Mouse (Mus musculus): ENCODE results near the gene Pard6b.

Pard6b gene

DNA sequence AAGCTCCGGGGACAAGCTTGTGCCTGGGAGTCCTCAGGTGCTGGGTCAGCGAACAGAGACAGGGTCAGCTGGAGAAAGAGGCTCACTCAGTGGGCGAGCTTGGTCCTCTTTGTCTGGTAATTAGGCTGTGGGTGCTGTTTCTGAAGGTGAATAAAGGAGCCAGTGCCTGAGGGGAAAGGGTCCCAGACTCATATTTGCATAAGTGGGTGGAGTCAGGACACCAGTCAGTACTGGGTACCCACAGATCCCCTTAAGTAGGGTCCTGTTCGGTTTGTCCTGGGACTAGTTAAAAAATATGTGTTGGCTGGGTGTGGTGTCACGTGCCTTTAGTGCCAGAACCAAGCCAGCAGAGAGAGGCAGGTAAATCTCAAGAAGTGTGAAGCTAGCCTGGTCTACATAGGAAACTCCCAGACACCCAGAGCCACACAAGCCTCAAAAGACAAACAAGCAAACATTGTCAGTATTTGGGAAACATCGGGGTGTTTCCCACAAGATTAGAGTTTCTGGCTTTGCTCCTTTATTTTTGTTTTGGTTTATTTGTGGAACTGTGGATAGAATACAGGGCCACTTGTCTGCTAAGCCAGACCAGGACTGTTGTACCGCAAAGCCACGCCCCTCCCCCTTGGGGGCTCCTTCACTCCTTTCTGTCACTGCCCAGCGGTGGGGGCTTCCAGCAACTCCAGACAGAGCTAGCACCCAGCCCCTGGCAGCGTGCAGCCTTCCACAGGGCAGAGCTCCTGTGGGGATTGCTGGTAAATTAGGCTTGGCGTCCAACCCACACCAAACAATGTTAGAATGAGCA lies 44.7 kb downstream of the Pard6b start:
- in situ Hi-C loops (cut with MboI, MseI): no loop called here

DNA sequence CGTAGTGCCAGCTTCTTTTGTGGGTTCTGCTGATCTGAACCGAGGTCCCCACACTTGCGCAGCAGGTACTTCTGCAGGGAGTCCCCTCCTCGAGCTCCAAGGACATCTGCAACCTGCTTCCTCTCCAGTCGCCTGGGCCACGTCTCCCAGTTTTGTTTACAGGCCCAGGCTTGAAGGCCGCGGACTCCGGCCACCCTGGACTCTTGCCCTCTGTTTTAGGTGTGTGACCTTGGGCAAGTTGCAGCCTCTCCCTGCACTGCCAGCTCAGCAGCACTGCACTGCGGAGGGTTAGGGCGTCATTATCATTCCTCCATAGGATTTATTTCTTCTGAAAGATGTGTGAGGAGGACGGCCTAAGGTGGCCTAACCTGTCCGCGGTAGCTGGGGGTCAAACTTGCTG lies 47.0 kb downstream of the Pard6b start:
- in situ Hi-C loops (cut with MboI, MseI): no loop called here

DNA sequence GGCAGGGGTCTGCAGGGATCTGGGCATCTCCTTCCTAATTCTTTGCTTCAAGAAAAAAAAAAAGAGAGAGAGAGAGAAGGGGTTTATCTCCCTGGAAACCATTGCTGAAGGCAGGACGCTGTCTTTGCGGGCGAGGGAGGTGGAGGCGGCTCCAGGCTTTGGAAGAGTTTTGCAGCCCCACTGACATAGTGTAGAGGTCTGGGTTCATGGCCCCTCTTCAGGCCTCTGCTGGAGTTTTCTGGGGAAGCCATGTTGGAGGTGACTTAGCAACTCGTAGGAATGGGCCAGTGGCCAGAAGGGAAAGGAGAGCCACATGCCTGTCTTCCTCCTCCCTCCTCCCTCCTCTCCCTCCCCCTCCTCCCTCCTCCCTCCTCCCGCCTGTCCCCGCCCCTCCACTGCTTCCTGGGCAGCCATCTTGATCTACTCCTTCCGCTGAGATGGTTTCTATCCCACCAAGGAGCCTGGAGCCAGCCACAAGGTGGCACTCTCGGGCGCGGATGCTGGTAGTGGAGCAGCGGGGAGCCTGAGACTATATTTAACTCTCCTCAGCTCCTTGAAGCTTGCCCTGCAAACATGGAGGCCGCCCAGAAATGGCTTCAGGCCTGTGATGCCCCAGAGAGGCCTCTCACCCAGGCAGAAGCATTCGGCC lies 47.5 kb downstream of the Pard6b start:
- in situ Hi-C loops (cut with MboI, MseI): no loop called here

DNA sequence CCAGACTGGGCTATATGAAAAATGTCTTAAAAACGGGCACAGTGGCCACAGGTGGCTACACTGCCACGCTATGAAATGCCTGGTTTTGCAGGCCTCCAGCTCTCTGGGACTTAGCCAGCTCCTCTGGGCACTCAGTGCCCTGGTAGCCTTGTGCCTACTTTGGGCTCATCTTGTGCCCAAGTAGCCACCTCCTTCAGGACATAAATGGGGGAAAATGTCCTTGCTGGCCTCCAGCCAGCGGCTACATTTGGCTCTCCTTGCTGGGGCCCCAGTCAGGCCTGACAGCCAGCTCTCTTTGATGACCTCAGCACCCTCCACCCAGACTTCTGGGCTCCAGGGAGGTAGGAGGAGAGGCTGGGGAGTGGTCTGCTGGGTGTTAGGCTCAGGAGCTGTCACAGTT lies 49.2 kb downstream of the Pard6b start:
- in situ Hi-C loops (cut with MboI, MseI): no loop called here

DNA sequence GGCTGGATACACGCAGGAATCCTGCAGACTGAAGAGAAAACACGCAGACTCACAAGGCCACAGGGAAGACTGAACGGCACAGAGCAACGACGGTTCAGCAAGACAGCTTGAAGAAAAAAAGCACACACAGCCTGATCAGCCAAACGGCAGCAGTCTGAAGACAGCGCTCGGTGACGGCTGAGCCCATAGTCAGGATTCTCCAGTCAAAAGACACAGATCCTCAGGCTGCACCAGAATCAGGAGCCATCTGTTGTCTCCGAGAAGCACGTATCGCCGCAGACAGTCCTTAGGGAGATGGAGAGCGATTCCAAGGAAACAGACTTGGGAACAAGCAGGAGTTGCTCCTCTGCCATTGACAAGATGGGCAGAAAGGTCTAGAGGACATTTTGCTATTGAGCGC lies 56.4 kb downstream of the Pard6b start:
- in situ Hi-C loops (cut with MboI, MseI): no loop called here

DNA sequence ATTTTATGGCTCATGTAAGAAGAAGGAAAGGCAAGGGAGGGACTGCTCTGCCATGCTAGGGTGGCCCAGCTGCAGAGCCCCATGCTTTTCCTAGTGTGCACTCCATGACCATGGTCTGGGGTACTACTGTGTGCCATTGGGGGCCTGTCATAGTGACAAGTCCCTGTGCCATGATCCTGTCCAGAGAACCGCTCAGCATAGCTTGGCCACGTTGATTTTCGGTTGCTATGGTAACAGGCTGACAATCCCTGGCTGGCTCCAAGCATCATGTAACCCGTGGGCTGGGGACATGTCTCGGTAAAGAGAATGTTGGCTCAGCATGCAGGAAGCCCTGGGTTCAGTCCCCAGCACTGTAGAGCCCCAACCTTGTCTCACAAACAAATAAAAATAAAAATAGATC lies 63.0 kb downstream of the Pard6b start:
- in situ Hi-C loops (cut with MboI, MseI): no loop called here

DNA sequence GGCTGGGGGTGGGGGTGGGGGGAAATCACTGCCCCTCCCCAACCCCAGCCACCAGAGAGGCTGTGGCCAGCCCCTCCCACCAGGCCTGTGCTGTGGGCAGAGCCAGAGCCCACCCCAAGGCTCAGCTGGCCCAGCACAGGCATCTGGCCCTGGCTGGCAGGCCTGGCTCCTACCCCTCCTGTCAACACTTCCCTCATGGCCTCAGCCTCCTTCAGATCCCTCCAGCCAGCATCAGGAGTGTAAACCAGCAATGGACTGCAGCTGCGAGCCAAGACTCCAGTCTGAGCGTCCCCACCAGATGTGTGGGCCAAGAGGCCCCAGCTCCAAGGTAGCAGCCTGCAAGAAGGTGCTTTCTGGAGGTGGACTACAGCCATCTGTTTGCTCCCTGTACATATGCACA lies 64.6 kb downstream of the Pard6b start:
- in situ Hi-C loops (cut with MboI, MseI): no loop called here

DNA sequence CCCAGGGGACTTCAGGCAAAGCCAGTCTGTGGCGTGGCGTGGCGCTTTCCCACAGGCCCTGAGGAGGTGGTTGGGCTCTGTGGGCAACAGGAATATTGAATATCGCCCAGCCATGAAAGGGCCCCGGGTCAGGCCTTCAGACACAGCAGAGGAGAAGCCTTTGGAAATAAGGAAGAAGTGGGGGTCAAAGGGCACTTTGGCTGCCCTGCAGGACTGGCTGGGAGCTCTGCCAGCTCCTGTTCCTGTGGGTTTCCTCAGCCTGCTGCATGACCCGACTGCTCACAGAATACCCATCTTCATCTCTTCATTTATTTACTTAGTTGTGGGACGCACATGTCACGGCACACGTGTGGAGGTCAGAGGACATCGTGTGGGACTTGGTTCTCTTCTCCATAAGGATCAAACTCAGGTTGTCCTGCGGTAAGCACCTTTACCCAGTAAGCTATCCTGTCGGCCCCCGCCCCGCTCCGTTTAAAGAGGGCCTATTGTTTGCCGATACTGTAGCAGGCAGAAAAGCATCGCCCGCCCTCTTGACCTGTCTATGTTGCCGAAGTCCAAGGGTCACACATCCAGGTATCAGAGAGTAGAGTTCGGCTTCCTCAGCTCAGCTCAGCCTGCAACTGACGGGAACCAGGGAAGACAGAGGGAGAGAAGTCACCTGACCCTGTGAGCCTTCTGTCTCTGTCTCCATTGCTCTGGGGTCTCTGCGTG lies 67.1 kb downstream of the Pard6b start:
- in situ Hi-C loops (cut with MboI, MseI): no loop called here

DNA sequence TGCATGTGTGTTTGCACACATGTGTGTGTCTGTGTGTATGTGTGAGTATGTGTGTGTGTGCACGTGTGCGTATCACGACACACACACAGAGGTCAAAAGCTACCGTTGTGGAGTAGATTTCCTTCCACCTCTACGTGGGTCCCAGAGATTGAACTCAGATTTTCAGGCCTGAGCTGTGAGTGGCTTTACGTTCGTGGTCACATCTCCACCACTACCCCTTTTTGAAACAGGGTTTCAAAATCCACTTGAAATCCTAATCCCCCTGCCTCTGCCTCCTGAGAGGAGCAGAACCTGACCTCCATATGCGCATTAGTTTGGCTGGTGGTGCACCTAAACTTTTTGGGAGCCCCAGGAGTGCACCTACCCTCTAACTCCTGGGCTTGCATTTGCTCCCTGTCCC lies 68.4 kb downstream of the Pard6b start:
- in situ Hi-C loops (cut with MboI, MseI): no loop called here
